Mouse (Mus musculus): ENCODE results near the gene Taar5. TPM values are rescaled to one million over a fixed set of nuclear protein-coding genes. Genes with fewer than 3 reads are reported as not detected.

The Taar5 gene
- polyA plus RNA-seq, 1 experiment from 2014 or later = not detected

Other genes with a start within 250 kb of the Taar5 start
- gene Rps12, start 183.4 kb upstream of the Taar5 start, polyA plus RNA-seq (2015; fragmentation: Nextera tagmentation; extraction: Ambion mirVana) = 98.2 and 103 TPM in 2 replicates
- gene Slc18b1, start 173.7 kb upstream of the Taar5 start, polyA plus RNA-seq (2015; fragmentation: Nextera tagmentation; extraction: Ambion mirVana) = 7.4 and 8.4 TPM in 2 replicates
- gene Vnn3, start 119.2 kb upstream of the Taar5 start, polyA plus RNA-seq (2015; fragmentation: Nextera tagmentation; extraction: Ambion mirVana) = 0.08 TPM in 1 of 2 replicates, not detected in the other
- gene Vnn1, start 76.0 kb upstream of the Taar5 start, polyA plus RNA-seq (2015; fragmentation: Nextera tagmentation; extraction: Ambion mirVana) = 4.8 and 5.2 TPM in 2 replicates
- not detected in 2 replicates for gene Taar1, start 50.4 kb upstream of the Taar5 start, polyA plus RNA-seq (2015; fragmentation: Nextera tagmentation; extraction: Ambion mirVana)
- gene Taar2, start 32.1 kb upstream of the Taar5 start, polyA plus RNA-seq (2015; fragmentation: Nextera tagmentation; extraction: Ambion mirVana) = not detected in 2 replicates
- not detected in 2 replicates for gene Taar3, start 21.1 kb upstream of the Taar5 start, polyA plus RNA-seq (2015; fragmentation: Nextera tagmentation; extraction: Ambion mirVana)
- not detected in 2 replicates for gene Taar4, start 10.2 kb upstream of the Taar5 start, polyA plus RNA-seq (2015; fragmentation: Nextera tagmentation; extraction: Ambion mirVana)
- not detected in 2 replicates for gene Taar6, start 14.9 kb downstream of the Taar5 start, polyA plus RNA-seq (2015; fragmentation: Nextera tagmentation; extraction: Ambion mirVana)
- gene Taar7a, start 22.8 kb downstream of the Taar5 start, polyA plus RNA-seq (2015; fragmentation: Nextera tagmentation; extraction: Ambion mirVana) = not detected in 2 replicates
- not detected in 2 replicates for gene Taar7b, start 29.2 kb downstream of the Taar5 start, polyA plus RNA-seq (2015; fragmentation: Nextera tagmentation; extraction: Ambion mirVana)
- not detected in 2 replicates for gene Taar7d, start 56.5 kb downstream of the Taar5 start, polyA plus RNA-seq (2015; fragmentation: Nextera tagmentation; extraction: Ambion mirVana)
- gene Taar7e, start 66.9 kb downstream of the Taar5 start, polyA plus RNA-seq (2015; fragmentation: Nextera tagmentation; extraction: Ambion mirVana) = not detected in 2 replicates
- not detected in 2 replicates for gene Taar7f, start 78.8 kb downstream of the Taar5 start, polyA plus RNA-seq (2015; fragmentation: Nextera tagmentation; extraction: Ambion mirVana)
- gene Taar8a, start 105.8 kb downstream of the Taar5 start, polyA plus RNA-seq (2015; fragmentation: Nextera tagmentation; extraction: Ambion mirVana) = not detected in 2 replicates
- not detected in 2 replicates for gene Taar8b, start 121.6 kb downstream of the Taar5 start, polyA plus RNA-seq (2015; fragmentation: Nextera tagmentation; extraction: Ambion mirVana)
- gene Taar8c, start 131.2 kb downstream of the Taar5 start, polyA plus RNA-seq (2015; fragmentation: Nextera tagmentation; extraction: Ambion mirVana) = not detected in 2 replicates
- not detected in 2 replicates for gene Taar9, start 138.8 kb downstream of the Taar5 start, polyA plus RNA-seq (2015; fragmentation: Nextera tagmentation; extraction: Ambion mirVana)
- 74.9 and 82.6 TPM in 2 replicates for gene Stx7, start 178.6 kb downstream of the Taar5 start, polyA plus RNA-seq (2015; fragmentation: Nextera tagmentation; extraction: Ambion mirVana)

Data from heart, embryonic 13.5 days (tissue).